Mouse (Mus musculus) neutrophil, adult 65 days (primary cell): ENCODE data around the gene Dvl3. TPM values are rescaled to one million over a fixed set of nuclear protein-coding genes. Genes with fewer than 3 reads are reported as not detected.

Source experiments
- total RNA-seq: library from RNA; stranded (reverse); gene quantifications from 2 replicates; pipeline ENCODE4 v1.2.4, GENCODE M21; 2023

Dvl3 gene
- total RNA-seq, result 22.9 and 26.7 TPM in 2 replicates

GRCm38 (mm10) chr16:20516726-20517201 is at the start of gene Dvl3:
Gene Dvl3 (plus strand): TSS chr16:20516982.

GRCm38 (mm10) chr16:20498677-20499475 is 17.9 kb upstream of the Dvl3 start, which contains the start of gene Eif2b5:
Gene Eif2b5 (plus strand): TSS chr16:20498817.

GRCm38 (mm10) chr16:20535296-20536080 is 18.7 kb downstream of the Dvl3 start, which contains the start of gene Ap2m1:
Gene Ap2m1 (plus strand): TSS chr16:20535478.

GRCm38 (mm10) chr16:20548096-20548948 is 31.5 kb downstream of the Dvl3 start, which contains the start of gene Abcf3:
Gene Abcf3 (plus strand): TSS chr16:20548577.

Other genes with a start within 250 kb of the Dvl3 start
- gene Parl, start 214.6 kb upstream of the Dvl3 start, total RNA-seq, result 54.3 and 78.8 TPM in 2 replicates
- 1.8 and 2.5 TPM in 2 replicates for gene Cyp2ab1, start 191.6 kb upstream of the Dvl3 start, total RNA-seq
- gene Abcc5, start 90.6 kb upstream of the Dvl3 start, total RNA-seq, result 74.2 and 90.9 TPM in 2 replicates
- 19.8 and 24.7 TPM in 2 replicates for gene Eif2b5, start 18.2 kb upstream of the Dvl3 start, total RNA-seq
- 174 and 177 TPM in 2 replicates for gene Ap2m1, start 18.5 kb downstream of the Dvl3 start, total RNA-seq
- gene Abcf3, start 31.6 kb downstream of the Dvl3 start, total RNA-seq, result 32.5 and 45.3 TPM in 2 replicates
- 0.25 TPM in 1 of 2 replicates, not detected in the other for gene Vwa5b2, start 72.5 kb downstream of the Dvl3 start, total RNA-seq
- 2.4 and 3.8 TPM in 2 replicates for gene Eef1akmt4, start 94.6 kb downstream of the Dvl3 start, total RNA-seq
- gene Gm49333, start 94.6 kb downstream of the Dvl3 start, total RNA-seq, result not detected in 2 replicates
- 4.6 and 5.3 TPM in 2 replicates for gene Alg3, start 94.8 kb downstream of the Dvl3 start, total RNA-seq
- gene Camk2n2, start 104.3 kb downstream of the Dvl3 start, total RNA-seq, result 0.47 and 1.2 TPM in 2 replicates
- gene Ece2, start 112.8 kb downstream of the Dvl3 start, total RNA-seq, result not detected in 2 replicates
- gene Psmd2, start 134.7 kb downstream of the Dvl3 start, total RNA-seq, result 77.7 and 85.6 TPM in 2 replicates
- 151 and 174 TPM in 2 replicates for gene Eif4g1, start 151.3 kb downstream of the Dvl3 start, total RNA-seq
- gene Fam131a, start 176.3 kb downstream of the Dvl3 start, total RNA-seq, result 0.43 TPM in 1 of 2 replicates, not detected in the other
- gene Polr2h, start 200.7 kb downstream of the Dvl3 start, total RNA-seq, result 5.2 and 7.9 TPM in 2 replicates
- 1.3 and 1.4 TPM in 2 replicates for gene Clcn2, start 200.8 kb downstream of the Dvl3 start, total RNA-seq
- not detected in 2 replicates for gene Chrd, start 216.1 kb downstream of the Dvl3 start, total RNA-seq
- gene Thpo, start 217.5 kb downstream of the Dvl3 start, total RNA-seq, result not detected in 2 replicates